Mouse (Mus musculus) layer of hippocampus, postnatal 14 days (tissue): Measurements from ENCODE around the gene Gabarap. TPM values are rescaled to one million over a fixed set of nuclear protein-coding genes. Genes with fewer than 3 reads are reported as not detected.

Source experiments
- DNase-seq, 2 experiments: peaks; one replicate each; pipeline ENCODE4 v3.0.0; 2021 to 2022; ENCODE audit warnings: low spot score in 2 of 2, mixed read lengths in 1 of 2
- total RNA-seq, 2 experiments: library from RNA; stranded (reverse); gene quantifications; 2 replicates each; pipeline ENCODE4 v1.2.3; 2021

Gabarap gene
- total RNA-seq, 2 experiments from 2014 or later, result 221 to 251 TPM

DNA sequence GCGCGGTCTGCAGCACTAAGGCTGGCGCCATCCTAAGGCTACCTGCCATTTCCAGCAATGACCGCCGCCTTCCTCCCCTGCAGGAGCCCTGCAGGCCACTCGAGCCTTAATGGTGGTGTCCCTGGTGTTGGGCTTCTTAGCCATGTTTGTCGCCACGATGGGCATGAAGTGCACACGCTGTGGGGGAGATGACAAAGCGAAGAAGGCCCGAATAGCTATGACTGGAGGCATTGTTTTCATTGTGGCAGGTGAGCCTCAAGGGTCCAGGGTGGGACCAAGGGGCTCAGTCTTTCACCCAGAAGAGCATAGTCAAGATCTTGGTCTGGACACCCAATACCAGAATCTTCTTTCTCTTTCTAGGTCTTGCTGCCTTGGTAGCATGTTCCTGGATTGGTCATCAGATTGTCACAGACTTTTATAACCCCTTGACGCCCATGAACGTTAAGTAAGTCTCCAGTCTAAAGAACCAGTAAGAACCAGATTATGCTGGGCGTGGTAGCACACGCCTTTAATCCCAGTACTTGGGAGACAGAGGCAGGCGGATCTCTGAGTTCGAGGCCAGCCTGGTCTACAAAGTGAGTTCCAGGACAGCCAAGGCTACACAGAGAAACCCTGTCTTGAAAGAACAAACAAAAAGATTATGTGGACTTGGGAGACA, 24.0 kb upstream of the Gabarap start:
- DNase-seq, result no peak

DNA sequence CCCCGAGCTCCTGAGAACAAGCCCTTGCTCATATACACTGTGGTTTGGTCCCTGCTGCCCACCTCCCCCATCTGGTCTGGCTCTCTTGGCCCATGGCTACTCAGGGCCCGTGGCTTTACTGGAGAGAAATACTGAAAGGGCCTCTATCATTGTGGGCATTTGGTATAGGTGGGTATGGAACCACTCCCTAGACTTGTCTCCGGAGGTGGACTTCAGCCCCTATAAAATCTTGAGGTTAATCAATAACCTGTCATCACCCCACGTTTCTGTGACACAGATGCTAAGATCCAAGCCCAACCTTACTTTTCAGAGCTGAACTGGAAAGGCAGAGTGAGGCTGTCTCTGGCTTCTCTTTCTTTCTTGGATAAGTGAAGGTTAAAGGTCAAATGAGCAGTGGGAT, 22.1 kb upstream of the Gabarap start:
- no peak for DNase-seq

DNA sequence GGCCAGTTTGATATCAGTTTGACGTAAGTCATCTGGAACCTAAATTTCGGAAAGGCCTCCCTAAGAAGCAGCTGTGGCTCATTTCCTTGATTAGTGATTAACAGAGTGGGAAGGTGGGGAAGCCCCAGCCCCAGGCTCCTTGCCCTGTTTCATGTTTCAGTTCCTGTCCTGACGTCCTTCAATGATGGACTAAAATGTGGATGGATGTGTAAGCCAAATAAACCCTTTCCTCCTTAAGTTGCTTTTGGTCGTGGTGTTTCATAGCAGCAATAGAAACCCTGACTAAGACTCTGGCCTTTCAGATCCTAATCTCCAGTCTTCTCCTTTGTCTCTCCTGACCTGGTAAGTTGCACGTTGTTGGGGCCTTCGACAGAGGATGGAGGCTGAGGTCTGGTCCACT, 20.7 kb upstream of the Gabarap start:
- no peak for DNase-seq

DNA sequence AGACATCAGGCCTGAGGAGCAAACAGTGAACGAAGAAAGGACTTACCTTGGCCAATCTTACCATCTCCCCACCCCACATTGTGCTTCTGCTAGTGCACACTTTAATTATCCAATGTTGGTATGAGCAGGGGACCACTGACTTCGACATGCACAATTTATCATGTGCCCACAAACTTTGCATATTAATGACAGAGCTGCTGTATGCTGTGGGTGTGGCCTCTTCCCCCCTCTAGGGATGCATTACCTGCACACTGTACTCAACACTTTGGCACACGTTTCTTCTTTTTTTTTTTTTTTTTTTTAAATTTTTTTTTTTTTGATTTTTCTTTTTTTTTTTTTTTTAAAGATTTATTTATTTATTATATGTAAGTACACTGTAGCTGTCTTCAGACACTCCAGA, 20.2 kb upstream of the Gabarap start:
- DNase-seq, result no peak

DNA sequence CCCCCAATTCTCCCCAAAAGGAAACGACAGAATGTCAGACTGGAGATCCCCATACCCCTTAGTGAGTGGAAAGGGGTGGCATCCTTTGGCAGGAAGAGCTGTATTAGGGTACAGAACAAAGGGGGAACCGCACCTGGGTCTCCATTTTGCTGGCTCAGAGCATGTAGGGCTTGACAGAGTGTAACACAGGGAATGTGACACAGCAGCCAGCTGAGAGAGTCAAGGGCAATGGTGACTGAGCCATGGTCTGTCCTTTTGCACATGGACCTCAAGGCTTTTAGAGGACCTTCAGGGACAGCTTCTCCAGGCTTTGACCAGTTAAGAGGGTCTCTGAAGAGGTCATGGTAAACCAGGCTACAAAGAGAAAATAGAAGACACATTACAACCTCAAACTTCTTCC, 16.0 kb upstream of the Gabarap start:
- no peak for DNase-seq

DNA sequence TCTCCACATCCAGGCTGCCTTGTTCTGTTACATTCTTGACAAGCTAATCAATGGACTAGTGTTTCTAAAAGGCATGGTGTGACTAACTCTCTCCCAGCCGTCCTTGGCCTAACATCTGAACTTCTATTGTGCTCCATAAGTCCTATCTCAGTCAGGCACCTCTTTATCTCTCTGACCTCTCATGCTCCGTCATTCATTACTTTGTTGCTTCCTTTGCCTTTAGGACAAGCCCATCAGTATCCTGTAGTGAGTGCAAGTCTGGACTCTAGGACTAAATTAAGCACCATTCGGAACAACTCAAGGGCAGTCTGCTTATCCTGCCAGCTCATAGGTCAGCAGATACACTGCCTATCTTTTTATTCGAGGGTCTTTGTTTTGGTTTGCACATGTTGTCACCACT, 14.7 kb upstream of the Gabarap start:
- no peak for DNase-seq

DNA sequence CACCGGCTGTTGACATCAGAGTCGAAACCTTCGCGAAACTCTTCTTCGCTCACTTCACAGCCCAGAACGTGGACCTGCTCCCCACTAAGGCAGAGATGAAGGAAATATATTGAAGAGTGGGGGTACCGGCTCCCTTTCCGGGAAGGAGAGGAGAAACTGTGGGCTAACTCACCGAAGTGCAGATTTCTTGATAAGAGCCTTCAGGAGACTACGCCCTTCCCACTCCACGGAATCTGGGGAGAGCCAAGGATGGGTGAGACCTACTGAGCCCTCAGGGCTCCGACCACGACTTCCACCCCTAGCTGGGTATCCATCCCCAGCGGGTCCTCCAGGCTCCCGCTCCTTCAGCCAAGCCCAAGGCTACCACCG, 11.1 kb upstream of the Gabarap start:
- no peak for DNase-seq

DNA sequence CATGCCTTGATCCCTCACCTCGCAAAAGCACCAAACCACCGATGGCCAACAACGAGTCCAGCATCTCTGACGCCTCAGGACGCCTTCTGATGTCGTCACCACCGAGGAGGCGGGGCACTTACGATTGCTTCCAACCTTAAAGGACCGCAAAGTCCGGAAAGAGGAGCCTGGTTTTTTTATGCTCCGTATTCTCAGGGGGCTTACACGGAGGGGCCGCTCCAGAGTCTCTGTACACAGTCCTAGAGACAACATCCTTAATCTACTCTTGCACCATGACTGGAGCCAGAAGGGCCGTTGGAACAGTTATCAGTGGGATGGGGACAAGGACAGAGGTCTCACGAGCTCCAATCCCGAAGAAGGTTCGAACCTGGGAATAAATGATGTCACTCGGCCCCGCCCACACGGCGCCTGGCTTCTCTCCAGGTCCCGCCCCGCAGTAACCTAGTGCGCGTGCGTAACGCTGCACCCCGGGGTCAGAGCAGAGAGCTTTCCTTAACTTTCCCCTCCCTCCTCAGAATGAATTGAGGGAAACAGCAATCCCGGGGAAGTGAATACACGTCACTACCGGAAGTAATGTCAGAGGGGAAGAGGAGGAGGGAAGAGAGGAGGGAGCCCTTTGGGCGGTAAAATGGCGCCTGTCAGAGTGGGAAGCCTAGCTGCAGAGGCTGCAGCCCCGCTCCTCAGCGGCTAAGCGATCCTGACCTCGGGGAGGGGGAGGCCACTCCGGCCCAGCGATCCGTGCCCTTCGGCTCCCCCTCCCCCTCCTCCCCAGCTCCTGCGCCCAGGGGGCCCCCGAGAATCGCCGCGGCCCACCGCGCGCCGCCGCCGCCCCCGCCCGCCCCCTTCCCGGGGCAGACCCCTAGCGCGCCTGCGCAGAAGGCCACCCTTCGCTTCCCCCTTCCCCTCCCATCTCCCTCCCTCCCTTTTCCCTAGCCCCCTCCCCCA, 10.5 kb upstream of the Gabarap start:
- DNase-seq, result peak; percentile 100

DNA sequence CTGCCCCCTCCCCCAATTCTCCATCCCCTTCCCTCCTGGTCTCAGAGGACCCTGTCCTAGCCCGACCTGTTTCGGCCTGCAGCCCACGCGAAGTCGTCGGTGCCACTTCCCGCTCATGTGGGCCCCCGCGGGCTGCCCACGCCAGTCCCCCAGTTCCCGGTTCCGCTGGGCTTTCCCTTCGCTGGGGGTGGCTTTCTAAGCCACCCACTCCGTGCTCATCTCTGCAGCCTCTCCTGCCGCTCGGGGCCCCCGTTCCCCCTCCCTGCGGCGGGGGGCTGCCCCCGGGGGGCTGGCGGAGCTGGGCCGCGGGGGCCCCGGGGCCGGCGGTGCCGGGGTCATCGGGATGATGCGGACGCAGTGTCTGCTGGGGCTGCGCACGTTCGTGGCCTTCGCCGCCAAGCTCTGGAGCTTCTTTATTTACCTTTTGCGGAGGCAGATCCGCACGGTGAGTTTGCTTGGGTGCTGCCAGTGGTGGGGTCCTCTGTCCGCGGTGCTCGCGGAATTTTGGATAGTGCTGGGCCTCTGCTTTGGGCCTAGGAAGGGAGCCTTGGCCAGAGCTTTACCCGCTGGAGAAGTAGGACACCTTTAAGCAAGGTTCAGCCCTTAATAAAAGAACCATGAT, 9.7 kb upstream of the Gabarap start, which contains the start of gene Ctdnep1:
Ctdnep1 (plus strand) TSS at position 16 of the 622 bp plus-strand sequence.
- DNase-seq, result no peak

DNA sequence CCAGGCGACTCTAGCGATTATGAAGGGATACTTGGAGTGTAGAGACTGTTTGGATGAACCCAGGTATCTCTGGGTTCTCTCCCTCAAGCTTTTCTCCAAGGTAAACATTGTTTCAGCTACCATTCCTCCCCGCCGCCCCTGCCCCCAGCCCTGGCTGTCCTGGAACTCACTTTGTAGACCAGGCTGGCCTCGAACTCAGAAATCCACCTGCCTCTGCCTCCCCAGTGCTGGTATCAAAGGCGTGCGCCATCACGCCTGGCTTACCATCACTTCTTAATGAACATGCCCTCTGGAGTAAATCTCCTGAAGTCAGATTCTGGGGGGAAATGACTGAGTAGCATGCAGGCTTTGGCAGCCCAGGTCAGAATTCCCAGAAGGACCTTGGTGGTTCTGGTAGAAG, 8.7 kb upstream of the Gabarap start, which contains the start of gene Elp5:
Elp5 (minus strand) TSS at position 293 of the 400 bp plus-strand sequence.
- no peak for DNase-seq

DNA sequence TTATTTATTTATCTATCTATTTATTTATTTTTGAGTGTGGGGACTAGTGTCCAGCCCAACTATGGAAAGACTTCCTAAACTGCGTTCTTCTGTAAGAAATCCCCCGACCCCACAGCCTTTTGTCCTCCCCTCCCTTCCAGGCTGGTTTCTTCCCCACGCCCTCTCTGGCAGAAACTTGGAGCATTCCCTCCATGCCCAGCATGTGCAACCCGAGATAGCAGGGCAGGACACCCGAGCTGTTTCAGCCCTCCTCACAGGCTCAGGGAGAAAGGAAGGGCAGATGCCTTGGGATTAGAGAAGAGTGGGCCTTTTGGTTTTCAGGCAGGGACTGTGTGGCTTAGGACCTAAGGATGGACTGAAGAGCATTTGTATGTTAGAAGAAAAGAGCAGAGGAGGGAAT, 8.1 kb upstream of the Gabarap start:
- no peak for DNase-seq

DNA sequence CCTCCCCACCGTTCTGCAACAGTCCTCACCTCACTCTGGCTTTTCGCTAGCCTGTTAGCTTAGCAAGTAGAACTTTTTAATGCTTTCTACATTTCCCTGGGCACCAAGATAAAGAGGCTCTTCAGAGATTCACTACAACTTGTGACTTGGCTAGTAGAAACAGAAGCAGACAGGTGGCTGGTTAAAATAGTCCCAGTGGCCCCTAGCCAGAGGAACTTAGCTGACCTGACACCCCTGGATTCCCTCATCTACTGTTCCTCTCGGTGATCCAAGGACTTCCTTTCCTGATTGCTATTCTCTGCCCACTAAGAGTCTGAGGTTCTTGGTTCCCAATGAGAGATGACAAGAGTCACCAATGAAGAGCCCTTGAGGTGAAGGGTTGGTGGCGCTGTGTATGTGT, 7.6 kb upstream of the Gabarap start:
- no peak for DNase-seq

DNA sequence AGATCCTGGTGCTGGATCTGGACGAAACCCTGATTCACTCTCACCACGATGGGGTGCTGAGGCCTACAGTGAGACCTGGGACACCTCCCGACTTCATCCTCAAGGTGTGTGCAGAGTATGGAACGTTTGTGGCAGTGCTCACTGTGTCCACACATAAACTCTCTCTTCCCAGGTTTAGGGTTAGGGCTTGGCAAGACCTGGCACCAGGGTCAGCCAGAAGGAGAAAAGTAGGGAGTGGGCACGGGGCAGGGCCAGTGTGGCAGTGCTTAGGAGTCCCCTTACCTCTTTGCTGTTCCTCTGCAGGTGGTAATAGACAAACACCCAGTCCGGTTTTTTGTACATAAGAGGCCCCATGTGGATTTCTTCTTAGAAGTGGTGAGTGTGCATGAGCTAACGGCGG, 6.5 kb upstream of the Gabarap start:
- DNase-seq, result no peak

DNA sequence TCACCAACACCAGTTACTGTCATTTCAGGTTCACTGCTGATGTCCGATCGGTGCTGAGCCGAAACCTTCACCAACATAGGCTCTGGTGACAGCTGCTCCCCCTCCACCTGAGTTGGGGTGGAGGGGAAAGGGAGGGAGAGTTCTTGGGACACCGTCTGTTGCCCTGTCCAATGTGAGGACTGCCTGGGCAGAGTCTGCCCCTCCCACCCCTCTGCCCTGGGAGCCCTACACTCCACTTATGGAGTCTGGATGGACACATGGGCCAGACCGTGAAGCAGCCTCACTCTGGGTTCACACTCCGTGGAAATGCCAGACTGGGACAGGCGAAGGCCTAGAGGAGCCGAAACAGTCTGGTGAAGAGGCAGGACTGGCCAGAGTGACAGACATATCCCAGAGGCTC, 994 bp upstream of the Gabarap start:
- no peak for DNase-seq

DNA sequence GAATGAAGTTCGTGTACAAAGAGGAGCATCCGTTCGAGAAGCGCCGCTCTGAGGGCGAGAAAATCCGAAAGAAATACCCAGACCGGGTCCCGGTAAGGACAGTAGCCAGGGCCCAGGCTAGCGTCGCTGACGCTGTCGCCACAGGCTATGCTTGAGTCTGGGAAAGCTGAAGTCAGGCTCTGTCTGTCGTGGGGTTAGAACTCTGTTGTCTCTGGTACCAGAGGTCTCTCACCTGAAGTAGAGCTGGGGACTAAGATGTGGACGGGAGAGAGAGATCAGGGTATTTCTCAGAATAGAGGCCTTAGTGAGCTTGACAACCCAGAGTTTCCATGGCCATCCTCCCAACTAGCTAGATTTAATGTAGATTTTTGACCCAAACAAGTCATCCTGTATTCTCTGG, 768 bp downstream of the Gabarap start:
- no peak for DNase-seq

DNA sequence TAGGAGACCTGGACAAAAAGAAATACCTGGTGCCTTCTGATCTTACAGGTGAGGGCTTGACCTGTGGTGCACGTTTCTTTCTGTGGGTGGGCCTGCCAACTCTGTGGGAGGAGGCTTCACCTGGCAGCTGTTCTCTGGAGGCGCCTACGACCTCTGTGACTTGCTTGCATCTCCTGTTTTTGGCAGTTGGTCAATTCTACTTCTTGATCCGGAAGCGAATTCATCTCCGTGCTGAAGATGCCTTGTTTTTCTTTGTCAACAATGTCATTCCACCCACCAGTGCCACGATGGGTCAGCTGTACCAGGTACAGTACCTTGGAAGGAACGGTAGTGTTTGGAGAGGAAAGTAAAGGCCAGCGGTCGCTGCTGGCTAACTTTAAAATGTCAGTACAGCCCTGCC, 1.5 kb downstream of the Gabarap start:
- no peak for DNase-seq

DNA sequence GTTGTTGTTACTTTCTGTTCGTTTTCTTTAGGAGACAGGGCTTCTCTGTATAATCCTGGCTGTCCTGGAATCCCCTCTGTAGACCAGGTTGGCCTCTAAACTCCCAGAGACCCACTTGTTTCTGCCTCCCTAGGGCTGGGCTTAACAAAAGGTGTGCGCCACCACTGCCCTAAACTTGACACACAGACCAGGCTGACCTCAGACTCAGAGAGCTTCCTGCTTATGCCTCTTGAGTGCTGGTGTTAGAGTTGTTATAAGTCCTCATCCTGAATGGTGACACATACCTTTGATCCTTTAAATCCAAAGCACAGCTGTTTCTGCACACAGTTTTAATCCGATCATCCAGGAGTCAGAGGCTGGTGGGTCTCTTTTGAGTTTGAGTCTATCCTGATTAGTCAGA, 2.0 kb downstream of the Gabarap start:
- DNase-seq, result no peak

DNA sequence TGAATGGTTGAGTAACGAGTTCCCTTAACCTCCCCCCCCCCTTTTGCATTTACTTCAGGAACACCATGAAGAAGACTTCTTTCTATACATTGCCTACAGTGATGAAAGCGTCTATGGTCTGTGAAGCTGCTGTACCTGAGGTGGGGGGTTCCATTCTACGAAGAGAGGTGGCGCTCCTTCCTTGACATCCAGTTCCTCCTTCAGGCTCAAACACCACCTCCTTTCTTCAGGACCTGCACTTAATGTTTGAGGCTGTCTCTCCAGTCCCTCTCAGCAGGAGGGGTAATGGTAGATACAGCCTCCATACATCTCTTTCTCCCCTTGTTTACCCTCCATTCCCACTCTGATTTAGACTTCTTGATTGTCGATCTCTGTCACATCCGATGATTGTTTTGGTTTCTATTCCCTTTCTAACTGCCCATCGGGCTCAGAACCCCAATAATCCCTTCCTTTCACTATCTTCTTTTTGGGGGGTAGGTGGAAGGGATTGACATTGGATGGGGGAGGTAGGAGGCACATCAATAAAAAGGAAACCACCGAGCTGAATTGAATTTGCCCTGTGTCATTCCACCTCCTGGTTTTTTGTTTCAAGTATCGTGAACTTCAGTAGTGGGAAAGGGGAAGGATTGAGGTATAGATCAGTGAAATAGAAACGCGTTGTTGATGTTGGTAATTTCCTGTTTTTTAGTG, 3.6 kb downstream of the Gabarap start:
- no peak for DNase-seq

DNA sequence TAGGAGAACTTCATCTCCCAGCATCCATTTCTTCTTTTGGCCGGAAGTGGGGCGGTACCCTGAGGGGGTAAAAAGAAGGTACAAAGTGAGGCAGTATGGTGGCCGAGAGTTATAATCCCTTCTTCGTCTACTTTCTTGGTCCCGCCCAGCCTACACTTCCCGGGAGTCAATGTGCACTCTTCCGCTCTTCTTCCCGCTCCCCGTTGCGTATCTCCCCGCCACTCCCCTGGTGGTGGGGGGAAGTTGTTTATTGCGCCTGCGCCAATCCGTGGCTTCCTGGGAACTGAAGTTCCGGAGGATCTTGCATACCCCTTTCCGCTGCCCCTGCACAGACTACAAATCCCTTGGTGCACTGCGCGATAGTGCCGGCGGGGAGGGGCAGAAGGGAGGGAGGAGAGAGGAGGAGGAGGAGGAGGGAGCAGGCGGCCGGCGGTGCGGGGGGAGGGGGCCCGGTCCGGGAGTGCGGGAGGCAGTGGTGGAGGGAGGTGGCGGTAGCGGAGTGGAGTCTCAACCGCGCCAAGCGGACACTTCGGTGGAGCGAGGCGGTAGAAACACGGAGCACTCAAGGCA, 4.5 kb downstream of the Gabarap start, which contains the start of gene Phf23:
Phf23 (plus strand) TSS at position 387 of the 570 bp plus-strand sequence.
- peak; percentile 95 to 98 for DNase-seq

DNA sequence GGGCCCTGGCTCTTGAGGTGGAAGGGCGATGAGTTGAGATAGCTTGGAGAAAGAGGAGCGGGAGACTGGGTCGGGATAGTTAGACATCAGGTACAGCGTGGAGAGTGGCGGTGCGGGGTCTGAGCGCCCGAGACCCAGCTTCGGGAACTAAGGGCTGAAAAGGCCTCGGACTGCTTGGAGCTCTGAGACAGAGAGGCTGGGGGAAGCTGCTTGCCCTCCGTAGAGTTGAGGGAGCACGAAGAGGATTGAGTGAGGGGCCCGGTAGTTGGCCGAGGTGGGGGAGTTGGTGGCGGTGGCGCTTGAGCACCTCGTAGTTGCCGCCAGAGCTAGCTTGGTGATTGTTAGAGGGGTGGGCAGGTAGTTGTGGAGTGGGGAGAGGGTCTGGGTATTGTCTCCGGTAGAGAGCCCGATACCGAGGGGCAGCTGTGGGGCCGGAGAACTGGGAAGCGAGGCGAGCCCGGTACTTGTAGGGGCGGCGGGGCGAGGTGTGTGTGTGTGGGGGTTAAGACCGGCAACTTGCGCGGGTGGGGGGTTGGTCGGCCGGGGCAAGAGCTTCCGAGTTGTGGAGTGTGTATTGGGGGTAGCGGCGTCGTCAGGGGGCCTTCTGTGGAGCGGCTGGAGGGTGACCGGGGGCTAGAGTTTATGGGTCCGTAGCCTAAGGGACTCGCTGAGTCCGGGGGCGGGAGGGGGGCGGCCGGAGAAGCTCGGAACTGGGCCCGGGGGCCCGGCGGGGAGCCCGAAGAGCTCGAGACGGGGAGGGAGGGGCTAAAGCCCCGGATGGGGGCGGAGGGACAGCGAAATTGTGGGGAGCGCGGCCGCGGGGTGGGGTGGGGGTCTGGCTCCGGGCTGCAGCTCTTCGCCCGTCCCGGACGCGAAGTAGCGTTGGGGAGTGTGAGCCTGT, 5.5 kb downstream of the Gabarap start:
- DNase-seq, result no peak
